Mouse (Mus musculus): ENCODE results near the gene Creb3l4.

Creb3l4 gene

GRCm38 (mm10) chr3:90194759-90195158 lies 48.6 kb downstream of the Creb3l4 start:
- in situ Hi-C loops (cut with MboI, MseI): no loop called here

GRCm38 (mm10) chr3:90190859-90191510 lies 52.3 kb downstream of the Creb3l4 start:
- in situ Hi-C loops (cut with MboI, MseI): no loop called here
